Mouse (Mus musculus): ENCODE measurements around the gene Rbm44. TPM values are rescaled to one million over a fixed set of nuclear protein-coding genes. Genes with fewer than 3 reads are reported as not detected.

Rbm44 gene
- polyA plus RNA-seq, 1 experiment from 2014 or later = 0.67 TPM

GRCm38 (mm10) chr1:91180723-91181122, 35.8 kb downstream of the Rbm44 start:
- H3K4me1 ChIP-seq = peaks cover 23% of the 10 kb centered on the region
- no peak overlapping the region for H3K27ac ChIP-seq
- H3K9me3 ChIP-seq = no peaks in the 10 kb centered on the region
- H3K4me3 ChIP-seq = no peak overlapping the region
- DNase-seq (ENCODE audit: extremely low spot score, low spot score) = no peak
- no peaks in the 10 kb centered on the region for H3K36me3 ChIP-seq (replicated peaks)
- WGBS = 81% methylated on average over 6 of the region's 6 CpGs
- peaks cover 38% of the 10 kb centered on the region for H3K27me3 ChIP-seq (ENCODE audit: poor library complexity, severe bottlenecking)

DNA sequence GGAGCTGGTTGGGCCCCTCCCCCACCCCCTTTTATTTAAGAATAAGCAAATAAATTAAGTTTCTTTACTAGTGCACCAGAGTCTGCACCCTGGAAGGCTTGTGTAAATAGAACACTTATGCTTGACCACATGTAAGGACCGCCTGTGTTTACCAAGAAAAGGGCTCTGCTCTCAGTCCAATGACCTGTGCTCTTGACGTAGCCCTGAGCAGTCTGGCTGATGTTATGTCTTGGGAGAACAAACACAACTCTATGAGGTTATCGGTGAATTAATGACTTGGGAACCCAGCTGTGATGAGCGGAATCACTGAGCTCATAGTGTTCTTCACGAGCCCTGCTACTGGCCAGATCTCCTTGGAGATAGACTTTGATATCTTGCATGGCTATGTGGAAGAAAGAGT, 36.4 kb downstream of the Rbm44 start:
- H3K27ac ChIP-seq = no peak overlapping the region
- H3K36me3 ChIP-seq (replicated peaks) = no peaks in the 10 kb centered on the region
- WGBS = 71% methylated on average over 5 of the region's 5 CpGs
- no peak overlapping the region for H3K4me3 ChIP-seq
- no peak for DNase-seq (ENCODE audit: extremely low spot score, low spot score)
- H3K4me1 ChIP-seq = peaks cover 23% of the 10 kb centered on the region
- H3K27me3 ChIP-seq (ENCODE audit: poor library complexity, severe bottlenecking) = peaks cover 38% of the 10 kb centered on the region
- H3K9me3 ChIP-seq = no peaks in the 10 kb centered on the region

DNA sequence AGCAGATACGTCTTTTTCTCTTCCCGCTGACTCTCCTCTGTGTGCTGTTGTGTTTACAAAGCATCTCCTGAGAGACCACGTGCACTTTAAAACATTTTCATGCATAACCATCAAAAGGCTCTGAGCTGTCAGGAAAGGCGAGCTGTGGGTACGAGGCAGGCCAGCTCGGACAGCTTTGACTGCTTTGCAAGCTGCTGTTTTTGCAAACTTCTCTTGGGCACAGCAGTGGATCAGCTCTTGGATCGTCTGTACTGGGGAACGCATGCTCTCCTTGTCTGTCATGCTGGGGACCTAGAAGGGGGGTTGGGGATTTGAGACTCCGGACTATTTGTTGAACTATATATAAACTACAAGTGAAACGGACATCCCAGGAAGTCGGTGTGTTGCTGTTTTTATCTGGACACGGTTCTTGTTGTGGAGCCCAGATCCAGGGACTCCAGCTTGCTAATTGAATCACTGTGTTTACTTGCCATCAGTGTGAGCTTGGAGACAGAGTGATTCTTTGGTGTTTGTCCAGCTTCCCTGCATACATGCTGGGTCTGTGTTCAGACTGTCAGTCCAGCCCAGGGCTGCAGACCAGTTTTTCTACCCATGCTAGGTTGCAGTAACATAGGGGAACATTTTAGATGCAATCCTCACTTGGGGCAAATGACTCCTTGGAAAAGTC, 37.0 kb downstream of the Rbm44 start:
- Histone ChIP-seq H3K4me1 (peaks cover 23% of the 10 kb centered on the region), H3K9me3 (no peaks in the 10 kb centered on the region), H3K27me3 (ENCODE audit: poor library complexity, severe bottlenecking) (peaks cover 38% of the 10 kb centered on the region), H3K27ac (no peak overlapping the region), H3K4me3 (no peak overlapping the region), H3K36me3 (replicated peaks) (no peaks in the 10 kb centered on the region)
- DNase-seq (ENCODE audit: extremely low spot score, low spot score) = no peak
- WGBS = 76% methylated on average over 12 of the region's 12 CpGs

DNA sequence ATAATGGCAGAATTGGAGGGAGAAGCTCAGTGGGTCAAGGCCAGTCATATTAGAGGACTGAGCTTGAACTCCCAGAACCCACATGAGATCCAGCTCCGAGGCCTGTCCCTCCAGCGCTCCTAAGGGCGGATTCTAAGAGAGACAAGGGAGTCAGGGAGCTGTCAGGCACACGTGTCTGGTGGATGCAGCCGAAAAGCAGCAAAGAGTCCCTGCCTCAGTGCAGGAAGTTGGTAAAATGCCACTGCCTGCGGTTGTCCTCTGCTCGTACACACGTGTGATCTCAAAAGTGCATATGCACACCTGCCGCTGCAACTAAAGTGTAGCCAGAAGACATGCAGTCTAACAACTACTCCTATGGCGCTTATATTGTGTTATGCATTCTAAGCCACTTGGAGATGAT, 38.4 kb downstream of the Rbm44 start:
- WGBS = 87% methylated on average over 10 of the region's 10 CpGs
- H3K4me1 ChIP-seq = peaks cover 23% of the 10 kb centered on the region
- H3K9me3 ChIP-seq = no peaks in the 10 kb centered on the region
- no peak overlapping the region for H3K4me3 ChIP-seq
- no peak for DNase-seq (ENCODE audit: extremely low spot score, low spot score)
- no peak overlapping the region for H3K27ac ChIP-seq
- H3K36me3 ChIP-seq (replicated peaks) = no peaks in the 10 kb centered on the region
- H3K27me3 ChIP-seq (ENCODE audit: poor library complexity, severe bottlenecking) = peaks cover 34% of the 10 kb centered on the region

DNA sequence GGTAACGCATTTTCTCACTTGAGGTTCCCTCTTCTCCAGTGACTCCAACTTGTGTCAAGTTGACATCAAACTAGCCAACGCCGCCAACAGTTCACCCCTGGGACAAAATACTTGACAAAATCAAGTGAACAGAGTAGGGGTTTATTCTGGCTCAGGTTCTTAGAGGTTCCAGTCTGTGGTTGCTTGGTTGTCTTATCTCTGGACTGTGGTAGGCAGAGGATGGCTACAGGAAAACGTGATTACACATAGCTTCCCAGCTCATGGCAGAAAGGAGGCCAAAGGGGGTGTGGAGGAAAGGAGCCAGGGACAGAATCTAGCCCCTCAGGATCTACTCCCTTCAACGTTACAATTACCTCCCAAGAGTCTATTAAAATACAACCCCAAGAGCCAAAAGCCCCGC, 41.8 kb downstream of the Rbm44 start:
- no peak for DNase-seq (ENCODE audit: extremely low spot score, low spot score)

GRCm38 (mm10) chr1:91187315-91187714, 42.4 kb downstream of the Rbm44 start:
- WGBS = 95% methylated on average over 5 of the region's 5 CpGs
- DNase-seq (ENCODE audit: extremely low spot score, low spot score) = no peak
- H3K4me1 ChIP-seq = no peaks in the 10 kb centered on the region

More for the DNA sequence above, 41.8 kb downstream of the Rbm44 start:
- WGBS = 93% methylated on average over 6 of the region's 6 CpGs
- Histone ChIP-seq H3K36me3 (replicated peaks) (no peaks in the 10 kb centered on the region), H3K9me3 (no peaks in the 10 kb centered on the region), H3K27me3 (ENCODE audit: poor library complexity, severe bottlenecking) (peaks cover under 1% of the 10 kb centered on the region; the same call in 1 of the 2 replicates), H3K27ac (no peak overlapping the region), H3K4me3 (no peak overlapping the region), H3K4me1 (no peaks in the 10 kb centered on the region)

DNA sequence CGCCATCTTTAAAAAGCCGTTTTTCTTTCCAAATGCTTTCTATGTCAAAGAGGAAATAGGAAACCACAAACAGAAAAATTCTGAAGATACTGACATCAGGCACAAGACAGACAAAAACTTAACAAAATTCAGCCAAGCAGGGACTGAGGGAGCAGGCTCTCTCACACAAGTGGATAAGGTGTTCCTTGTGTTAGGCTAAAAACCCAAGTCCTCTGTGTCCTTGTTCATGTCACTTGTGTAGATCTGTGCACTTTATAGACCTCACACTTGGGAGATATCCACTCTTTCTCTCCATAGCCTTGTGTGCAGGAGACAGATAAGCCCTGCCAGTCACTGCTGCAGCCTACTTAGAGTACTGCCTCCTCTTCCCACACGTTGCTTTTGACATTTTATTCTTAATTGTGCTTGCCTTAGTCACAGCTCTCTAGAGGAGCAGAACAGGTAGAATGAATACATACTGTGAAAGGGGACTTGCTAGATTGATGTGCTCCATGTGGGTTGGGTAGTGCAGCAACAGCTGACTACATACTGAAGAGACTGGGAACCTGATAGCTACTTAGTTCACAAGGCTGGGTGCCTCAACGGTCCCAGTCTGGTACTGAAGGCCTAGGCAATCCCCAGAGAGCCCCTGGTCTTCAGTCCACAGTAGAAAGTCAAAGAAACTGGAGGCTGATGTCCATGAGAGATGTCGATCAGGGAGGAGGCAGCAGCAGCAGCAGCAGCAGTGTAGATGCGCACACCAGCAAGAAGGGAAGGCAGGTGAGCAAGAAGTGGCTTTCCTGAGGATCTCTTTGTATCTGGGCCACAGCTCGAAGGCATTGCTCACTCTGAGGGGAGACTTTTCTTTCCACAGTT, 43.1 kb downstream of the Rbm44 start:
- Histone ChIP-seq H3K27ac (no peak overlapping the region), H3K4me1 (no peaks in the 10 kb centered on the region), H3K9me3 (no peaks in the 10 kb centered on the region), H3K27me3 (ENCODE audit: poor library complexity, severe bottlenecking) (no peaks in the 10 kb centered on the region), H3K4me3 (no peak overlapping the region), H3K36me3 (replicated peaks) (no peaks in the 10 kb centered on the region)
- DNase-seq (ENCODE audit: extremely low spot score, low spot score) = no peak
- WGBS = 81% methylated on average over 7 of the region's 7 CpGs

More at GRCm38 (mm10) chr1:91187315-91187714, 42.4 kb downstream of the Rbm44 start:
- H3K9me3 ChIP-seq = no peaks in the 10 kb centered on the region
- H3K27me3 ChIP-seq (ENCODE audit: poor library complexity, severe bottlenecking) = no peaks in the 10 kb centered on the region; the same call in 1 of the 2 replicates
- H3K36me3 ChIP-seq (replicated peaks) = no peaks in the 10 kb centered on the region
- H3K4me3 ChIP-seq = no peak overlapping the region
- no peak overlapping the region for H3K27ac ChIP-seq

- no peak for DNase-seq (ENCODE audit: extremely low spot score, low spot score)
- Histone ChIP-seq H3K36me3 (replicated peaks) (no peaks in the 10 kb centered on the region), H3K4me3 (no peak overlapping the region), H3K27ac (no peak overlapping the region), H3K27me3 (ENCODE audit: poor library complexity, severe bottlenecking) (no peaks in the 10 kb centered on the region), H3K9me3 (no peaks in the 10 kb centered on the region), H3K4me1 (no peaks in the 10 kb centered on the region)
- 91% methylated on average over 10 of the region's 10 CpGs for WGBS
These were observed 44.1 kb downstream of the Rbm44 start for GRCm38 (mm10) chr1:91188851-91189460.

DNA sequence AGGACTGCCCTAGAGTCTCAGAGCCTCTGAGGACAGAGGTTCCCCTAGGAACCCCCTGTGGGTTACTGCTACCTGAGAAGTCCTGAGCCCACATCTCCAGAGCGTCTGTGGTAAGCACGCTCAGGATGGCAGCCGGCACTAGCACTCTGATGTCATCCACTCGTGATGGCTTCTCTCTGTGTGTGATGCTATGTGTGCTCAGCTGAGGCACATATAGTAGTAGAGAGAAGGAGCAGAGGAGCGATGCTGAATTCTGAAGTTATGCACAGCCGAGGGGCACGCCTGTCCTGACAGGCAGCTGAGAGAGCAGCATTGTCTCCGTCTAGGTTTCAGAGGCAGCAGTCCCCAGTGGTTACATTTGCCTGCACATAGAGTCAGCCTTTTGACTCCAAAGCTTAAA, 47.3 kb downstream of the Rbm44 start:
- Histone ChIP-seq H3K4me3 (no peak overlapping the region), H3K9me3 (no peaks in the 10 kb centered on the region), H3K27me3 (ENCODE audit: poor library complexity, severe bottlenecking) (no peaks in the 10 kb centered on the region), H3K4me1 (no peaks in the 10 kb centered on the region), H3K27ac (no peak overlapping the region), H3K36me3 (replicated peaks) (no peaks in the 10 kb centered on the region)
- 83% methylated on average over 8 of the region's 8 CpGs for WGBS
- no peak for DNase-seq (ENCODE audit: extremely low spot score, low spot score)

DNA sequence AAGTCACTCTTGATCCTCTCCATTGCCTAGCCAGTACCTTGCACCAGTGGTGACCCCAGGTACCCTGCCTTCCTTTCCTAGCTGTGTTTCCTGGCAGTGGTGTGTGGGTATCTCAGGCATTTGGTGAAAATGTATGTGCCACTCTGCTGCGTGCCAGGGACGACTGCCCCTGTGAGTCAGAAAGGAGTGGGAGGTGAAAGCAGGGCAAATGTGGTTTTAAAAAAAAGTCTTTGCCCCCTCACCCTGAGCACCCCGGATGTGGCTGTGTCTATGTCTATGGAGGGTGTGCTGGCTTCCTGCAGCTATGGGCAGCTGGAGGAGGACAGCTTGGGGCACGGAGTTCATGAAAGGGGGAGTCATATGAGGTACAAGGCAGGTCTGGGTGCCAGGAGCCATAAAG, 48.4 kb downstream of the Rbm44 start:
- Histone ChIP-seq H3K4me1 (no peaks in the 10 kb centered on the region), H3K4me3 (no peak overlapping the region), H3K27me3 (ENCODE audit: poor library complexity, severe bottlenecking) (no peaks in the 10 kb centered on the region), H3K9me3 (no peaks in the 10 kb centered on the region), H3K27ac (no peak overlapping the region), H3K36me3 (replicated peaks) (no peaks in the 10 kb centered on the region)
- no peak for DNase-seq (ENCODE audit: extremely low spot score, low spot score)
- 89% methylated on average over 4 of the region's 4 CpGs for WGBS

DNA sequence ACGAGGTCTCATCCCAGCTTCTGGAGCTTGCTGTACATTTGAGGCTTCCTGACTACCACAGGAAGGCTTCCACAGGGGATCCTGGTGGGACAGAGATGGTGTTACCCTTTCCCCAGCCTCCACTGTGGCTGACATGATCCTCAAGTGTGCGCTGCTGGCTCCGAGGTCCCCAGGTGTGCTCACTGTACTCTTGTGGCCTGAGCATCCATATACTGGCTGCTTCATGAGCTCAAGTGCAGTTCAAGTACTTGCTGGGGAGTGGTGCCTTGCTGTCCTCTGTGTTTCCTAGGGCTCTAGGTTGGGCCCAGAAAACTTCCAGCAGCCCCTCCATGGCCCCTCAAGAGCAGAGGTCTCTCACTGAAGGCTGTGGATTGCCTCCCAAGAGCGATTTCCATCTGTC, 48.8 kb downstream of the Rbm44 start:
- 93% methylated on average over 4 of the region's 4 CpGs for WGBS
- H3K9me3 ChIP-seq = no peaks in the 10 kb centered on the region
- H3K27ac ChIP-seq = no peak overlapping the region
- DNase-seq (ENCODE audit: extremely low spot score, low spot score) = no peak
- H3K36me3 ChIP-seq (replicated peaks) = no peaks in the 10 kb centered on the region
- no peak overlapping the region for H3K4me3 ChIP-seq
- H3K4me1 ChIP-seq = no peaks in the 10 kb centered on the region
- no peaks in the 10 kb centered on the region for H3K27me3 ChIP-seq (ENCODE audit: poor library complexity, severe bottlenecking)

DNA sequence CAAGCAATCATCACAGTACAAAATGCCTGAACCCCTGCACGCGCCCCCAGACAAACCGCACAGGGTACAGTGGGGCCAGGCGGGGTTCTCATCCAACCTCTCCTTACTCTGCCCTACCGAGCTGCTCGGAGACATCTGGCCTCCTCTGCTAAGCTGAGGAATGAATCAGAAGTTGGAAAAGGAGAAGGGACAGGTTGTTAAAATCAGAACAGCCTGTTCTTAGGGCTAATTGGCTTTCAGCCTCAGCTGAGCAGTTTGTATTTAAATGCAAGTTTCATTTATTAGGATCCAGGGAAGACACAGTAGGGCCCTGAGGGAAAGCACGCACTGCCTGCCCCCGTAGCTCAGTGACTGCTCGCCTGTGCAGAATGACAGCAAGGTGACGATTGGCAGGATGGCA, 54.9 kb downstream of the Rbm44 start:
- no peaks in the 10 kb centered on the region for H3K27me3 ChIP-seq (ENCODE audit: poor library complexity, severe bottlenecking)
- 94% methylated on average over 10 of the region's 10 CpGs for WGBS
- no peak for DNase-seq (ENCODE audit: extremely low spot score, low spot score)
- no peaks in the 10 kb centered on the region for H3K36me3 ChIP-seq (replicated peaks)
- H3K27ac ChIP-seq = no peak overlapping the region
- H3K4me3 ChIP-seq = no peak overlapping the region
- H3K4me1 ChIP-seq = no peaks in the 10 kb centered on the region
- H3K9me3 ChIP-seq = no peaks in the 10 kb centered on the region

- H3K27ac ChIP-seq = no peak overlapping the region
- 63% methylated on average over 3 of the region's 3 CpGs for WGBS
- 0 out of 2 replicates have a peak, but pooled peaks cover 3% of the 10 kb centered on the region for H3K4me1 ChIP-seq
- no peaks in the 10 kb centered on the region for H3K27me3 ChIP-seq (ENCODE audit: poor library complexity, severe bottlenecking)
- no peaks in the 10 kb centered on the region for H3K9me3 ChIP-seq
- DNase-seq (ENCODE audit: extremely low spot score, low spot score) = no peak
- no peak overlapping the region for H3K4me3 ChIP-seq
- no peaks in the 10 kb centered on the region for H3K36me3 ChIP-seq (replicated peaks)
These were observed 56.2 kb downstream of the Rbm44 start for GRCm38 (mm10) chr1:91201122-91201521.

Measured in forebrain, embryonic 10.5 days (tissue).